Mouse (Mus musculus): Measurements from ENCODE around the gene Secisbp2. TPM values are rescaled to one million over a fixed set of nuclear protein-coding genes. Genes with fewer than 3 reads are reported as not detected.

Secisbp2 gene
- polyA plus RNA-seq, 1 experiment from 2014 or later, result 29.2 TPM

DNA sequence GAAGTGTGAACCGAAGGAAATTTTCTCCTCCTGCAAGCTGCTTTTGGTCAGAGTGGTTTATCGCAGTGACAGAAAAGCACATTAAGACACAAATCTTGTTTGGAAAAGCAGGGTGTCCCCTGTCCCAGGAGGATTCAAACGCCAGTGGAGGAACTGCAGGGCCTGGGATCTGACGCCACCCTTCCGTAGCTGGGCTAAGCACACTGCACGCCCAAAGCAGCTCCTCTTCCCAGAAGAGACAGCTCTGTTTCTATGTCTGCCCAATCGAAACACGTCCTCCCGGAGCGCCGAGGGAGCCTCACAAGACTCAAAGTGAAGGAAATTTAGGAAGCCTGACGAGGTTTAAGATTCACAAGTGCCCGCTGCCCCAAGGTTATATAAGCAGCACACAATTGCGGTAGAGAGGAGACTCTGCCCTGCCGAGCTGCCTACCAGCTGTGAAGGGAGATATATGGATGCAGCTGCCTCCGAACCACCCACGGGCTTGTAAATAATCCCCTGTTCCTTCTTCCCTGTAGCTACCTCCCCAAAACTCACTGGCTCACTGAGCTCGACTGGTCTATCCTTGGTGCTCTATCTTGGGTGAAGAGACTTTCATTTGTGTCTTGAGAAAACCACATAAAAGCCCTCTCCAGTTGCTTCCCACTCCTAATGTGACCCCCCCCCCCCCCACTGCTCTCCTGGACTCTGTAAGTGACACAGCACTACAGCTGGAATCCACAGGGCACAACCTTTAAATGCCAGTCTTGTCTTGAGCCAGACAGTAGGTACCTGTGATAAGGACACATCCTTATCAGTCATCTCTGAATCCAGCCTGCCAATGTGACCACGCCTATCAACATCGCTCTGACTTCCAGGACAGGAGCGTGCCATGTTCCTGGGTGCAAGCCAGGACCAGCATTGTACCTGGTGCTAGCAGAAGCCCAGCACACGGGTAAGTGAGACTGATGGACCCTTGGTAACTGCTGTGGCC is 54.7 kb downstream of the Secisbp2 start:
- Histone ChIP-seq H3K4me2 (ENCODE audit: low read depth) (no peak overlapping the region), H3K9ac (ENCODE audit: low read length) (no peak overlapping the region), H3K36me3 (ENCODE audit: control insufficient read depth, insufficient read depth, low read length) (no peaks in the 10 kb centered on the region; the same call in 1 of the 2 replicates), H3K27me3 (ENCODE audit: control insufficient read depth, insufficient read depth, low read length) (no peaks in the 10 kb centered on the region), H3K4me1 (ENCODE audit: control insufficient read depth, insufficient read depth, low read length) (no peaks in the 10 kb centered on the region), H3K27ac (ENCODE audit: low read depth, low read length) (no peak overlapping the region), H3K9me3 (ENCODE audit: control insufficient read depth, low read length) (no peaks in the 10 kb centered on the region), H3K4me3 (ENCODE audit: low read depth, low read length) (no peak overlapping the region)
- WGBS, result 54% methylated on average over 22 of the region's 22 CpGs
- ATAC-seq (ENCODE audit: insufficient read depth, low FRiP score, low TSS enrichment) (no peak), DNase-seq (ENCODE audit: low spot score) (no peak)

DNA sequence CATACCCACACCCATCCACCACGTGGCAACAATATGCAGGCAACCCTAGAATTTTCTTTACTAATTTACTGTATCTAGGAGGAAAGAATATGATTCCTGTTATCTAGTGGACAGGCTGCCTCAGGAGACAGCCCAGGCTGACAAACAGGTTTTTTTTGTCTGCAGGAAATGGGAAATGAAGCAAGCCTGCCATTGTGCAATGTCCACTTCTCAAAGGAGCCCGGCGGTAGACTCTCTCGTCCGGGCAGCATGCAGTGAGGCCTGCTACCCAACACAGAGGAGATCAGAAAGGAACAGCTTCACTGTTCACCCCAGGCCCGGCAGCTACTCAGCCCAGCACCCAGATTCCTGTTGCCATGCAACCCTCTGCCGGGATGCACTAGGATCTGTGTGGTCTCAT is 59.2 kb downstream of the Secisbp2 start:
- Histone ChIP-seq H3K27ac (ENCODE audit: low read depth, low read length) (no peak overlapping the region), H3K27me3 (ENCODE audit: control insufficient read depth, insufficient read depth, low read length) (no peaks in the 10 kb centered on the region), H3K36me3 (ENCODE audit: control insufficient read depth, insufficient read depth, low read length) (no peaks in the 10 kb centered on the region; the same call in 1 of the 2 replicates), H3K4me1 (ENCODE audit: control insufficient read depth, insufficient read depth, low read length) (no peaks in the 10 kb centered on the region), H3K4me2 (ENCODE audit: low read depth) (no peak overlapping the region), H3K9ac (ENCODE audit: low read length) (no peak overlapping the region; the same call in 1 of the 2 replicates), H3K9me3 (ENCODE audit: control insufficient read depth, low read length) (no peaks in the 10 kb centered on the region), H3K4me3 (ENCODE audit: low read depth, low read length) (no peak overlapping the region)
- ATAC-seq (ENCODE audit: insufficient read depth, low FRiP score, low TSS enrichment) (no peak), DNase-seq (ENCODE audit: low spot score) (no peak)
- WGBS, result 78% methylated on average over 7 of the region's 7 CpGs

GRCm38 (mm10) chr13:51712022-51712421 is 60.5 kb downstream of the Secisbp2 start:
- 90% methylated on average over 8 of the region's 8 CpGs for WGBS
- no peak overlapping the region for H3K27ac ChIP-seq (ENCODE audit: low read depth, low read length)
- ATAC-seq (ENCODE audit: insufficient read depth, low FRiP score, low TSS enrichment), result no peak

DNA sequence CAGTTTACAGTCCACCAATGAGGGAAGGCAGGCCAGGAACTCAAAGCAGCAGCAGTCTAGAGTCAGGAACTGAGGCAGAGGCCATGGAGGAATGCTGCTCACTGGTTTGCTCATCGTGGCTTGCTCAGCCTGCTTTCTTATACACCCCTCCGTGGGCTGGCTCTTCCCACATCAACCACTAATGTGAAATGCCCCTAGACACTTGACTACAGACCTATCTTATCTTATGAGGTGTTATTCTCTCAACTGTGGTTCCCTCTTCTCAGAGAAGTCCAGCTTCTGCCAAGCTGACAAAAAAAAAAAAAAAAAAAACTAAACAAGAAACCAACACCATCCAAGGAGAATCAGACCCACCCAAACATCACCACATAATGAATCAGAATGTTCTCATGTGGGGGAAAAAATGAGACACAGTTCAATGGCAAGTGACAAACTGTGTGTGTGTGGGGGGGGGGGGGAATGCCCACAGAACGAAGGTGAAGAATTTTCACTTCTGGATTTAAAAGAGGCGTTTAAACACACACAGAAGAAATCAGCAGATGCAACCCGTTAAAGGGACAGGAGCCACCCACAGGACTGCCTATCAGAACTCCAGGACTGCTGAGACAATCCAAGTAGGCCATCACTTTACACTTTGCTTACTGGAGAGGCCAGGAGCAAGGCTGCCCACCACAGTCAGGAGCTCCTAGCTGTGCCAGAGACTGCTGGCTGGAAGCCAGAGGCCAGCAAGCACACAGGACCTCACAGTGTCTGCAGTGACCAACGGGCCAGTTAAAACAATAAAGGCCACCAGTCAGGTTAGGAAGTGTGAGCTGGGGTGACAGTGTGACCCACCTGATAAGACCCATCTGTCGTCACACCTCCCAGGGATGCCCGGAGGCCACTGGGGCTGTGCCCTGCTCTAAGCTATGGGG is 65.1 kb downstream of the Secisbp2 start:
- DNase-seq (ENCODE audit: low spot score) (no peak), ATAC-seq (ENCODE audit: insufficient read depth, low FRiP score, low TSS enrichment) (no peak)
- Histone ChIP-seq H3K4me1 (ENCODE audit: control insufficient read depth, insufficient read depth, low read length) (no peaks in the 10 kb centered on the region), H3K4me2 (ENCODE audit: low read depth) (no peak overlapping the region), H3K9me3 (ENCODE audit: control insufficient read depth, low read length) (no peaks in the 10 kb centered on the region), H3K27me3 (ENCODE audit: control insufficient read depth, insufficient read depth, low read length) (no peaks in the 10 kb centered on the region), H3K4me3 (ENCODE audit: low read depth, low read length) (no peak overlapping the region), H3K9ac (ENCODE audit: low read length) (no peak overlapping the region), H3K36me3 (ENCODE audit: control insufficient read depth, insufficient read depth, low read length) (no peaks in the 10 kb centered on the region), H3K27ac (ENCODE audit: low read depth, low read length) (no peak overlapping the region)
- WGBS, result 83% methylated on average over 8 of the region's 8 CpGs

More at GRCm38 (mm10) chr13:51712022-51712421, 60.5 kb downstream of the Secisbp2 start:
- Histone ChIP-seq H3K4me1 (ENCODE audit: control insufficient read depth, insufficient read depth, low read length) (no peaks in the 10 kb centered on the region), H3K4me2 (ENCODE audit: low read depth) (no peak overlapping the region), H3K9me3 (ENCODE audit: control insufficient read depth, low read length) (no peaks in the 10 kb centered on the region), H3K9ac (ENCODE audit: low read length) (no peak overlapping the region), H3K4me3 (ENCODE audit: low read depth, low read length) (no peak overlapping the region), H3K27me3 (ENCODE audit: control insufficient read depth, insufficient read depth, low read length) (no peaks in the 10 kb centered on the region), H3K36me3 (ENCODE audit: control insufficient read depth, insufficient read depth, low read length) (no peaks in the 10 kb centered on the region; the same call in 1 of the 2 replicates)
- DNase-seq (ENCODE audit: low spot score), result no peak

- Histone ChIP-seq H3K4me1 (ENCODE audit: control insufficient read depth, insufficient read depth, low read length) (no peaks in the 10 kb centered on the region), H3K4me3 (ENCODE audit: low read depth, low read length) (no peak overlapping the region), H3K27ac (ENCODE audit: low read depth, low read length) (no peak overlapping the region), H3K36me3 (ENCODE audit: control insufficient read depth, insufficient read depth, low read length) (no peaks in the 10 kb centered on the region), H3K9ac (ENCODE audit: low read length) (no peak overlapping the region), H3K9me3 (ENCODE audit: control insufficient read depth, low read length) (no peaks in the 10 kb centered on the region), H3K27me3 (ENCODE audit: control insufficient read depth, insufficient read depth, low read length) (no peaks in the 10 kb centered on the region), H3K4me2 (ENCODE audit: low read depth) (no peak overlapping the region)
- DNase-seq (ENCODE audit: low spot score) (no peak), ATAC-seq (ENCODE audit: insufficient read depth, low FRiP score, low TSS enrichment) (no peak)
- WGBS, result 89% methylated on average over 3 of the region's 3 CpGs
Observed at GRCm38 (mm10) chr13:51719256-51719655, 67.8 kb downstream of the Secisbp2 start.

DNA sequence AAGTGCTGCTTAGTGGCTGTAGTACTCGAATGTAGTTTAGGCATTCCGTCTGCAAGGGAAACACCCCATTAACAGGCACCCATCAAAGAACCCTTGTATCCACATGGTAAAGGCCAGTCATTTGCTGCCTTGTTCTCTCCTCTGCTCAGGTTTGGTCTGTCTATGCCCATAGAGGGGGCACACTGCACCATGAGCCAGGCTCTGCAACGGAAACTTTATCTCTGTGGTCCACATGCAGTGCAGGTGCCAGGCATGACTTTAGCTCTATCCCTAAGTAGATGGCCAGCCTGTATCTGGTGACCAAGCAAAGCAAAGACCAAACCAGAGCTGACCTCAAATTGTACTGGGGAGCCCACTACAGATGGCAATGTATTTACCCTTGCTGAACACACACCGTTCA is 69.1 kb downstream of the Secisbp2 start:
- DNase-seq (ENCODE audit: low spot score) (no peak), ATAC-seq (ENCODE audit: insufficient read depth, low FRiP score, low TSS enrichment) (no peak)
- no peaks in the 10 kb centered on the region for H3K4me1 ChIP-seq (ENCODE audit: control insufficient read depth, insufficient read depth, low read length)
- no peaks in the 10 kb centered on the region for H3K27me3 ChIP-seq (ENCODE audit: control insufficient read depth, insufficient read depth, low read length)
- H3K36me3 ChIP-seq (ENCODE audit: control insufficient read depth, insufficient read depth, low read length), result no peaks in the 10 kb centered on the region
- 86% methylated on average over 4 of the region's 4 CpGs for WGBS
- H3K4me3 ChIP-seq (ENCODE audit: low read depth, low read length), result no peak overlapping the region
- no peaks in the 10 kb centered on the region for H3K9me3 ChIP-seq (ENCODE audit: control insufficient read depth, low read length)
- H3K27ac ChIP-seq (ENCODE audit: low read depth, low read length), result no peak overlapping the region
- no peak overlapping the region for H3K9ac ChIP-seq (ENCODE audit: low read length)
- H3K4me2 ChIP-seq (ENCODE audit: low read depth), result no peak overlapping the region

DNA sequence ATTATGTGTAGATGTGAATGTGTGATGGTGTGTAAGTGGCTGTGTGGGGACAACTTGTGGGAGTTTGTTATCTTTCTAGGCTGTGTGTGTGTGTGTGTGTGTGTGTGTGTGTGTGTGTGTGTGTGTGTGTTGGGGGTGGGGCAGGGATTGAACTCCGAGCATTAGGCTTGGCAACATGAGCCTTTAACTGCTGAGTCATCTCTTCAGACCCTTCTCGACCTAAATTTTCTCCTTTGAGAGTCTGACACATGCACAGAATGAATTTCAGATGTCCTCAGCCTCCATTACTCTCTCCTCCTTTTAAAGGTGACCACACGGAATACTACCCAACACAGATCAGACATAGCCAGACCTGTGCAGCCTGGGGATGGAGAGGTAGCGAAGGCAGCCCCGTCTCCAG is 71.6 kb downstream of the Secisbp2 start:
- H3K4me1 ChIP-seq (ENCODE audit: control insufficient read depth, insufficient read depth, low read length), result no peaks in the 10 kb centered on the region; the same call in 1 of the 2 replicates
- H3K36me3 ChIP-seq (ENCODE audit: control insufficient read depth, insufficient read depth, low read length), result no peaks in the 10 kb centered on the region
- H3K9ac ChIP-seq (ENCODE audit: low read length), result no peak overlapping the region
- H3K27ac ChIP-seq (ENCODE audit: low read depth, low read length), result no peak overlapping the region
- no peak overlapping the region for H3K4me2 ChIP-seq (ENCODE audit: low read depth)
- no peaks in the 10 kb centered on the region for H3K27me3 ChIP-seq (ENCODE audit: control insufficient read depth, insufficient read depth, low read length)
- WGBS, result 90% methylated on average over 5 of the region's 5 CpGs
- no peaks in the 10 kb centered on the region for H3K9me3 ChIP-seq (ENCODE audit: control insufficient read depth, low read length)
- ATAC-seq (ENCODE audit: insufficient read depth, low FRiP score, low TSS enrichment) (no peak), DNase-seq (ENCODE audit: low spot score) (no peak)
- no peak overlapping the region for H3K4me3 ChIP-seq (ENCODE audit: low read depth, low read length)

DNA sequence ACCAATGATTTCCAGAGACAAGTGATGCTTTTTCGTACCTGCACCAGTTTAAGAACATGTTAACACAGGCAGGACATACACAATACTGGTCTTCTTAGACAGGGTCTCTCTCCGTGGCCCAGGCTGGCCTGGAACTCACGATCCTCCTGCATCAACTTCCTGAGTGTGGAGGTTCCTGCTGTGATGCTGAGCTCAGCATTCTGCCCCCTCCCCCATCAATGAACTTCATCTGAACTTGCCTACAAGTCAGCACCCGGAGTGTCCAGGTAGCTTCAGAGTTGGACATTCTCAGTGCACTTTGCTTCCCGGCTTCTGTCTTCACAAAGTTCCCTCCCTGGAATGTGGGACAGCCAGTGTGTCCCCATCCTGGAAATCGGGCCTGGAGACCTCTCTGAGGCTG is 73.1 kb downstream of the Secisbp2 start:
- H3K9ac ChIP-seq (ENCODE audit: low read length), result no peak overlapping the region
- no peaks in the 10 kb centered on the region for H3K36me3 ChIP-seq (ENCODE audit: control insufficient read depth, insufficient read depth, low read length)
- ATAC-seq (ENCODE audit: insufficient read depth, low FRiP score, low TSS enrichment) (no peak), DNase-seq (ENCODE audit: low spot score) (no peak)
- no peaks in the 10 kb centered on the region for H3K9me3 ChIP-seq (ENCODE audit: control insufficient read depth, low read length)
- peaks cover under 1% of the 10 kb centered on the region; the same call in 1 of the 2 replicates for H3K4me1 ChIP-seq (ENCODE audit: control insufficient read depth, insufficient read depth, low read length)
- H3K27me3 ChIP-seq (ENCODE audit: control insufficient read depth, insufficient read depth, low read length), result no peaks in the 10 kb centered on the region
- no peak overlapping the region for H3K4me2 ChIP-seq (ENCODE audit: low read depth)
- H3K27ac ChIP-seq (ENCODE audit: low read depth, low read length), result no peak overlapping the region
- H3K4me3 ChIP-seq (ENCODE audit: low read depth, low read length), result no peak overlapping the region
- 82% methylated on average over 6 of the region's 6 CpGs for WGBS

All from neural tube, embryonic 11.5 days (tissue).